Mouse (Mus musculus) liver, postnatal 0 days (tissue): ENCODE data around the gene Ccdc27. TPM values are rescaled to one million over a fixed set of nuclear protein-coding genes. Genes with fewer than 3 reads are reported as not detected.

Source experiments
- ATAC-seq: fragments of 200-750 bp; cut with Nextera tagmentation; 2 replicates; pipeline ENCODE4 v1.8.0; 2017; ENCODE audit warnings: mild to moderate bottlenecking, moderate library complexity
- DNase-seq: peaks from one replicate; pipeline ENCODE4 v3.0.0-alpha.2; 2016
- H3K27ac ChIP-seq: fragments of 300-500 bp; sonication (generic); 2 replicates; pipeline ENCODE4 v1.5.1; 2014; ENCODE audit warnings: antibody characterized with exemption, moderate library complexity, mild to moderate bottlenecking, low read depth
- H3K27me3 ChIP-seq: fragments of 300-500 bp; sonication (generic); 2 replicates; pipeline ENCODE4 v1.6.1; 2014; ENCODE audit warnings: low read length, control low read depth, mixed read lengths; ENCODE audit not compliant: insufficient read depth
- H3K36me3 ChIP-seq: fragments of 300-500 bp; sonication (generic); replicated peaks from 2 replicates; pipeline ENCODE4 v1.6.1; 2014; ENCODE audit warnings: mild to moderate bottlenecking, control low read depth, low read length, moderate library complexity, mixed read lengths; ENCODE audit not compliant: insufficient read depth
- H3K4me1 ChIP-seq: fragments of 300-500 bp; sonication (generic); 2 replicates; pipeline ENCODE4 v1.6.1; 2014; ENCODE audit warnings: antibody characterized with exemption, mild to moderate bottlenecking, control low read depth; ENCODE audit not compliant: insufficient read depth
- H3K4me2 ChIP-seq: fragments of 300-500 bp; sonication (generic); 2 replicates; pipeline ENCODE4 v1.6.1; 2014; ENCODE audit warnings: low read depth, mild to moderate bottlenecking, low read length, moderate library complexity, mixed read lengths
- H3K4me3 ChIP-seq: fragments of 300-500 bp; sonication (generic); 2 replicates; pipeline ENCODE4 v1.5.1; 2014; ENCODE audit warnings: low read depth, low read length
- H3K9ac ChIP-seq: fragments of 300-500 bp; sonication (generic); replicated peaks from 2 replicates; pipeline ENCODE4 v1.6.1; 2014; ENCODE audit warnings: mild to moderate bottlenecking, moderate library complexity
- H3K9me3 ChIP-seq: fragments of 300-500 bp; sonication (generic); 2 replicates; pipeline ENCODE4 v1.6.1; 2016; ENCODE audit warnings: mild to moderate bottlenecking, control low read depth, low read length, mixed read lengths
- CTCF ChIP-seq: sonication (generic); IDR thresholded peaks from 2 replicates; pipeline ENCODE4 v1.5.1; 2016; ENCODE audit warnings: antibody characterized with exemption, low read depth
- EP300 ChIP-seq: IDR thresholded peaks from 2 replicates; pipeline ENCODE4 v1.6.1; 2016; ENCODE audit warnings: antibody characterized with exemption, low read depth, mild to moderate bottlenecking
- WGBS: fragments of 180-500 bp; shearing (Covaris S2); extraction: QIAGEN DNeasy Blood & Tissue Kit; methylation state at CpG from one replicate; pipeline ENCODE4 v1.1.7; 2014; ENCODE audit not compliant: insufficient replicate concordance; 5-methylcytosine and 5-hydroxymethylcytosine counted together
- polyA plus RNA-seq: library from polyadenylated mRNA; unstranded; fragments of >200 nt; fragmentation: Nextera tagmentation; extraction: Ambion mirVana; gene quantifications from 2 replicates; pipeline ENCODE4 v1.2.1, GENCODE M21; 2015

The Ccdc27 gene
- polyA plus RNA-seq, 1 experiment from 2014 or later, result not detected

DNA sequence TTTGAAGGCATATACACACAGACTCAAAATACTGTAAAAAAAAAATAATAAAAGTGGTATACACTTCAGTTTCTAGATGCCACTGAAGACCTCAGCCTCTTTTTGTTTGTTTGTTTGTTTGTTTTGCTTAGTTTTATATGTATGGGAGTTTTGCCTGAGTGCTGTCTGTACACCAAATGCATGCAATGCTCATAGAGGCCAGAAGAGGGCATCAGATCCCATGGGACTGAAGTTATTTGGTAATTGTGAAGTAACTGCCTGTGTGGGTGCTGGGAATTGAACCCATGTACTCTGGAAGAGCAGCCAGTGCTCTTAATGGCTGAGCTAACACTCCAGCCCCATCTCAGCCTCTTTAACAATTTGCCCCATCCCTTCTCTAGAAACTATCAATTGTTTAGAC is 13.8 kb downstream of the Ccdc27 start:
- Histone ChIP-seq H3K27ac (no peak overlapping the region), H3K36me3 (no peaks in the 10 kb centered on the region), H3K4me1 (peaks cover 26% of the 10 kb centered on the region), H3K9ac (no peak overlapping the region), H3K4me2 (no peak overlapping the region), H3K4me3 (no peak overlapping the region), H3K9me3 (no peaks in the 10 kb centered on the region), H3K27me3 (no peaks in the 10 kb centered on the region)
- peak; percentile 74 for TF ChIP-seq CTCF
- TF ChIP-seq EP300, result no peak
- ATAC-seq (no peak), DNase-seq (peak; percentile 38)

DNA sequence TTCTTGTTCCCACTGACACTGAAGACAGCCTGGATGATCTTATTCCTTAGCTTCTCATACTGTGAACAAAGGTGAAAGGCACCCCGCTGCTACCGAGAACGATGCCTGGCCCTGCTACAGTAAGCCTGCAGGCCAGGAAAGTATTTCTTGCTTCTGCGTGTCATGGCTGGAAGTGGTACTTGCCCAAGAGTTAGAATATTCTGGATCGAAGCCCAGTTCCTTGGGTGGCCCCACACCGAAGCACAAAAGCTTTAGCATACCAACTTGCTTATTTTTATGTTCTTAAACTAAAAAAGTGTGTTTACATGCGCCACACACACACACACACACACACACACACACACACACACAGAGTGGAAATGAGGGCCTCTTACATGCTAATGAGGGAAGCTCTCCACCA is 14.4 kb downstream of the Ccdc27 start:
- H3K27me3 ChIP-seq, result no peaks in the 10 kb centered on the region
- 79% methylated on average over 7 of the region's 7 CpGs for whole genome bisulfite sequencing
- H3K4me2 ChIP-seq, result no peak overlapping the region
- H3K36me3 ChIP-seq, result peaks cover under 1% of the 10 kb centered on the region; the same call in 1 of the 2 replicates
- H3K4me3 ChIP-seq, result no peak overlapping the region
- ATAC-seq (no peak), DNase-seq (no peak)
- H3K4me1 ChIP-seq, result peaks cover 30% of the 10 kb centered on the region
- no peak for TF ChIP-seq CTCF
- no peak for TF ChIP-seq EP300
- H3K27ac ChIP-seq, result no peak overlapping the region
- no peak overlapping the region for H3K9ac ChIP-seq
- H3K9me3 ChIP-seq, result no peaks in the 10 kb centered on the region

DNA sequence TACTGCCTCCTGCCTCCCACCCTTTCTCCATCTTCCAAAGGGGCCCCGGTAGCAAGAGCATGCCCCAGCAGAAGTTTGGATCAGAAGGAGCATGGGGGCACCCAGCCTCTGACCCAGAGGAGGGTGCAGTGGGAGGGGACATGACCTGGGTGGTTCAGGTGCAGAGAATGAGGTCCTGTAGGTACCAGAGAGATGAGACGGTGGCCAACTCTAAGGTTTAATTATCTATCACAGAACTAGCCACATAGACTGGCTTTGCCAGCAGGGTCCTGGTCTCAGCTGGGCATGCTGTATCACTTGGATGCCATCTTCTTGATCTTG is 16.1 kb downstream of the Ccdc27 start:
- H3K9ac ChIP-seq, result peak overlapping the region; percentile 86
- no peaks in the 10 kb centered on the region for H3K27me3 ChIP-seq
- 24% methylated on average over 2 of the region's 2 CpGs for WGBS
- peak overlapping the region; percentile 84 for H3K4me3 ChIP-seq
- no peak for DNase-seq
- ATAC-seq, result no peak
- peaks cover 31% of the 10 kb centered on the region for H3K4me1 ChIP-seq
- H3K4me2 ChIP-seq, result peak overlapping the region; percentile 94
- H3K27ac ChIP-seq, result peak overlapping the region; percentile 44; the same call in 1 of the 2 replicates
- peaks cover 15% of the 10 kb centered on the region for H3K36me3 ChIP-seq
- TF ChIP-seq CTCF, result no peak
- TF ChIP-seq EP300, result no peak
- H3K9me3 ChIP-seq, result no peaks in the 10 kb centered on the region

DNA sequence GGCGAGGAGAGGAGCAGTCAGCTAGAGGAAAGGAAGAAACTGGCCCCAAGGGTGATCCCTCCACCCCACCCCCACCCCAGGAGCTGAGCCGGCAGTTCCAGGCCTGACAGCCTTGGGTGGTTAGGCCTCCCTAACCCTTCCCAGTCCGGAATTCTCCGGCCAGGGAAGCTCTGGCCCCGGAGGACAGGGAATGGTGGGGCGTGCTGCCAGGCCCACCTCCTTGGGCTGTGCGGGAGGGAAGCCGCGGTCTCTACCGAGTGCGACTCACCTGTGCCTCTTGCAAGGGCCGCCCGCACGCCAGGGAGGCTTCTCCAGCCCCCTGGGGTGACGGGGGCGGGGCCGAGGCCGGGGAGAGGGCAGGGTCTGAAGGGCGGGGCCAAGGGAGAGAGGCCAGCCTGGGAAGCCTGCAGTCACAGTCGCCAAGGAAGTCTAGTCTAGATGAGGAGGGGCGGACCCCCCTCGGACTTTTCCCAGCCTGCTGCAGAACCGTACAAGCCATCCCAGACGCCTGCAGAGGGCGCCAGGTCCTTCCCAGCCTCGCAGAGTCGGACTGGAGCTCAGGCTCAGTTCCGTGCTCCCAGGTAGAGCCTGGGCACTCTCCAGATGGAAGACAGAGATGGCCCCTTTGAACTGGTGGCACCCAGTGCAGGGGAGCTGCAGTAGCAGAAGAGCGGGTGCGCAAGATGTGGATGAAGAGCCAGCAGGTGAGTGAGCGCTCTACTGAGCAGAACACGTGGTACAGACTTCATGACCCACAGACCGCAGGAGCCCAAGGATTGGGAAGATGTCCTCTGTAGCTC is 16.6 kb downstream of the Ccdc27 start, which contains the start of gene Smim1:
Smim1 (minus strand) TSS at position 590 of the 800 bp plus-strand sequence.
- H3K9me3 ChIP-seq, result no peaks in the 10 kb centered on the region
- peak within 1 kb of the TSS; percentile 86 for H3K9ac ChIP-seq
- 3% methylated on average over 32 of the region's 33 CpGs for WGBS
- no peaks in the 10 kb centered on the region for H3K27me3 ChIP-seq
- peak; percentile 40 for ATAC-seq
- peak; percentile 72 for TF ChIP-seq CTCF
- TF ChIP-seq EP300, result no peak
- peak within 1 kb of the TSS; percentile 89 for H3K27ac ChIP-seq
- H3K4me1 ChIP-seq, result peaks cover 31% of the 10 kb centered on the region
- peak within 1 kb of the TSS; percentile 94 for H3K4me2 ChIP-seq
- peak; percentile 85 for DNase-seq
- H3K4me3 ChIP-seq, result peak within 1 kb of the TSS; percentile 84
- peaks cover 21% of the 10 kb centered on the region for H3K36me3 ChIP-seq

DNA sequence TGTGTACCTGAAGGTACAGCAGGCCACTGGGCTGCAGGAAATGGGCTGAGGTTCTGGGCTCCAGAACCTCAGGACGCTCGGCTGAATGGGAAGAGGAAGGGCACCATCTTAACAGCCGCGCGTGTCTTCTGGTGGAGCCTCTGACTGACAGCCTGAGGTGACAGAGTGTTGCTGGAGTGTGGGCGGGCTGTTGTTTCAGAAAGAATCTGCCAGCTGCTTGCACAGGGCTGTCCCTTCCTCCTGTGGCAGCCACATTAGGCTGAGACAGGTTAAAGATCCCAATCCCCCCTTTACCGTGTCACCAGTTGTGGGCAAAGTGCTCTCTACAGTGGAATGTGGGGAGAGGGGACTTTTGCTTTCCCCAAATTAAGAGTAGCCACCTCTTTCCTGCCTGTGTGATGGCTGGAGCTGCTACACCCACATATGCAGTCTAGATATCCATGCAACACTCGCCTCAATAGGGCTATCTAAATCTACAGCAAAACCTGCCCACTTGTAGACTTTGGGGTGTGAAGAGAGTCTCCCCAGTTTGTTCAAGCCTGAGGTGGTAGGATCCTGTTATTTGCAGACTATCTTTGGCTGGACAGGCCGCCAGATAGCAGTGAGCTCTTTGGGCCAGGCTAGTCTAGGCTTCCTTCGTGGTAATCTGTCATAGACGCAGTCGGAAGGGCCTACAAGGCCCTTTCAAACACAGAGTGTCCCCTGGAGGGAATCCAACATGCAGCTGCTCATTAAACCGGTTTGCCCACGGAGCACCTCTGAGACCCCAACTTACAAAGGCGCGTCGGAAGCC is 17.6 kb downstream of the Ccdc27 start:
- Histone ChIP-seq H3K4me2 (peak overlapping the region; percentile 94), H3K27me3 (no peaks in the 10 kb centered on the region), H3K4me3 (peak overlapping the region; percentile 84), H3K27ac (peak overlapping the region; percentile 89), H3K9me3 (no peaks in the 10 kb centered on the region), H3K36me3 (peaks cover 26% of the 10 kb centered on the region), H3K4me1 (peaks cover 31% of the 10 kb centered on the region), H3K9ac (peak overlapping the region; percentile 86)
- WGBS, result 18% methylated on average over 17 of the region's 17 CpGs
- TF ChIP-seq CTCF (no peak), EP300 (peak; percentile 11; the same call in 1 of the 2 replicates)
- DNase-seq (peak; percentile 34), ATAC-seq (peak; percentile 3; the same call in 1 of the 2 replicates)
